Mouse (Mus musculus) hindbrain, embryonic 13.5 days (tissue): ENCODE measurements around the gene Dpep3. TPM values are rescaled to one million over a fixed set of nuclear protein-coding genes. Genes with fewer than 3 reads are reported as not detected.
"Not testable (repeated sequence)": the region's sequence is repeated elsewhere in the genome, so short reads cannot be mapped to it uniquely, and the experiment has no call there.

Experiments used
- ATAC-seq: fragments of 200-750 bp; cut with Nextera tagmentation; 2 replicates; pipeline ENCODE4 v1.8.0; 2017; ENCODE audit warnings: moderate TSS enrichment; ENCODE audit not compliant: low FRiP score
- H3K27ac ChIP-seq: fragments of 300-500 bp; sonication (generic); 2 replicates; pipeline ENCODE4 v1.5.1; 2015; ENCODE audit warnings: inconsistent platforms, mild to moderate bottlenecking, moderate library complexity
- H3K27me3 ChIP-seq: fragments of 300-500 bp; sonication (generic); 2 replicates; pipeline ENCODE4 v1.6.1; 2015; ENCODE audit warnings: mild to moderate bottlenecking, inconsistent platforms
- H3K36me3 ChIP-seq: fragments of 300-500 bp; sonication (generic); 2 replicates; pipeline ENCODE4 v1.6.1; 2015; ENCODE audit warnings: mild to moderate bottlenecking, inconsistent platforms
- H3K4me1 ChIP-seq: fragments of 300-500 bp; sonication (generic); replicated peaks from 2 replicates; pipeline ENCODE4 v1.6.1; 2015; ENCODE audit warnings: inconsistent platforms
- H3K4me2 ChIP-seq: fragments of 300-500 bp; sonication (generic); 2 replicates; pipeline ENCODE4 v1.6.1; 2015; ENCODE audit warnings: inconsistent platforms, mild to moderate bottlenecking, moderate library complexity
- H3K4me3 ChIP-seq: fragments of 300-500 bp; sonication (generic); 2 replicates; pipeline ENCODE4 v1.5.1; 2015; ENCODE audit warnings: mild to moderate bottlenecking, inconsistent platforms
- H3K9ac ChIP-seq: fragments of 300-500 bp; sonication (generic); 2 replicates; pipeline ENCODE4 v1.6.1; 2015; ENCODE audit warnings: mild to moderate bottlenecking, inconsistent platforms
- H3K9me3 ChIP-seq: fragments of 300-500 bp; sonication (generic); 2 replicates; pipeline ENCODE4 v1.6.1; 2016; ENCODE audit warnings: inconsistent platforms
- WGBS: fragments of 180-500 bp; shearing (Covaris S2); methylation state at CpG from one replicate; pipeline ENCODE4 v1.1.7; 2015; 5-methylcytosine and 5-hydroxymethylcytosine counted together
- polyA plus RNA-seq: library from polyadenylated mRNA; unstranded; fragments of >200 nt; fragmentation: Nextera tagmentation; extraction: Ambion mirVana; gene quantifications from 2 replicates; pipeline ENCODE4 v1.2.1, GENCODE M21; 2015

Dpep3 gene
- polyA plus RNA-seq, 1 experiment from 2014 or later = not detected

DNA sequence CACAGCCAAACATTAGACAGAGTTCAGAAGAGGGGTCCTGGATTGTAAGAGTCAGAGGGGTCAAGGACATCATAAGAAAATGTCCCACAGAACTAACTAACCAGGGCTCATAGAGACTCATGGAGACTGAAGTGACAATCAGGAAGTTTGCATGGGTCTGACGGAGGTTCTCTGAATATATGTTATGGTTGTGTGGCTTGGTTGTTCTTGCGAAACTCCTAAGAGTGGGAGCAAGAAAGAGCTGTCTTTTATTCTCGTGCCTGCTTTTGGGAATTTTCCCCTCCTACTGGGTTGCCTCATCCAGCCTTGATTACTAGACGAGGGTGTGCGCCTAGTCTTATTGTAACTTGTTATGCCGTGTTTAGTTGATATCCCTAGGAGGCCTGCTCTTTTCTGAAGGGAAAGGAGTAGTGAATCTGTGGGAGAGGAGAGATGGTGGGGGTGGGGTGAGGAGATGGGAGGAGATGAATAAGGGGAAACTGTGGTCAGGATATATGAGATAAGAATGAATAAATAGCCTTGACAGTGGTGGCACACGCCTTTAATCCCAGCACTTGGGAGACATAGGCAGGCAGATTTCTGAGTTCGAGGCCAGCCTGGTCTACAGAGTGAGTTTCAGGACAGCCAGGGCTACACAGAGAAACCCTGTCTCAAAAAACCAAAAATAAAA, 25.4 kb upstream of the Dpep3 start:
- H3K4me2 ChIP-seq = no peak overlapping the region
- no peaks in the 10 kb centered on the region for H3K27me3 ChIP-seq
- no peak overlapping the region for H3K4me3 ChIP-seq
- ATAC-seq = no peak
- WGBS = 77% methylated on average over 8 of the region's 8 CpGs
- peaks cover 4% of the 10 kb centered on the region; the same call in 1 of the 2 replicates for H3K36me3 ChIP-seq
- no peaks in the 10 kb centered on the region for H3K9me3 ChIP-seq
- H3K4me1 ChIP-seq = peaks cover 9% of the 10 kb centered on the region
- no peak overlapping the region for H3K27ac ChIP-seq
- no peak overlapping the region for H3K9ac ChIP-seq

GRCm38 (mm10) chr8:106001908-106002307, 22.7 kb upstream of the Dpep3 start:
- no peak for ATAC-seq
- H3K9ac ChIP-seq = no peak overlapping the region
- H3K4me2 ChIP-seq = no peak overlapping the region
- no peaks in the 10 kb centered on the region for H3K36me3 ChIP-seq
- no peak overlapping the region for H3K4me3 ChIP-seq
- H3K27ac ChIP-seq = no peak overlapping the region
- no peaks in the 10 kb centered on the region for H3K4me1 ChIP-seq
- 82% methylated on average over 4 of the region's 4 CpGs for WGBS
- no peaks in the 10 kb centered on the region for H3K27me3 ChIP-seq
- no peaks in the 10 kb centered on the region for H3K9me3 ChIP-seq

DNA sequence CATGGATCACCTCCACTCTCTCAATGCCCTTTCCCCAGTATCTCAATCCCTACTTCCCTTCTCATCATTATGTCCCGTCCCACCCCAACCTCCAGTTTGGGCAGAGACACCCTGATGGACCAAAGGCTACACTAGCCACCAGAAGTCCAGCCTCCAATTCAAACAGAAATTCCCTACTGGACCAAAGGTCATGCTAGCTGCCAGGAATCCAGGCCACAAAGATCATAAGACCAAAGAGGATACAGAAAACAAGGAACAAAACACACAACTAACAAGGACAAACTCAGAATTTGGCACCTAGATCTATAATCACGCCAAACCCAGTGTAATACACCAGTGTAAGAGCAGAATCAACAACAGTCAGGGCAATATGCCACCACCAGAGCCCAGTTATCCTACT, 19.7 kb upstream of the Dpep3 start:
- Histone ChIP-seq H3K4me2 (no peak overlapping the region), H3K9ac (no peak overlapping the region), H3K27me3 (no peaks in the 10 kb centered on the region), H3K4me3 (no peak overlapping the region), H3K36me3 (no peaks in the 10 kb centered on the region), H3K9me3 (no peaks in the 10 kb centered on the region), H3K27ac (no peak overlapping the region), H3K4me1 (no peaks in the 10 kb centered on the region)
- ATAC-seq = no peak
- 85% methylated on average over 2 of the region's 2 CpGs for WGBS

- no peak for ATAC-seq
- WGBS = 76% methylated on average over 7 of the region's 7 CpGs
These were observed 17.1 kb upstream of the Dpep3 start for GRCm38 (mm10) chr8:105996359-105996758.

DNA sequence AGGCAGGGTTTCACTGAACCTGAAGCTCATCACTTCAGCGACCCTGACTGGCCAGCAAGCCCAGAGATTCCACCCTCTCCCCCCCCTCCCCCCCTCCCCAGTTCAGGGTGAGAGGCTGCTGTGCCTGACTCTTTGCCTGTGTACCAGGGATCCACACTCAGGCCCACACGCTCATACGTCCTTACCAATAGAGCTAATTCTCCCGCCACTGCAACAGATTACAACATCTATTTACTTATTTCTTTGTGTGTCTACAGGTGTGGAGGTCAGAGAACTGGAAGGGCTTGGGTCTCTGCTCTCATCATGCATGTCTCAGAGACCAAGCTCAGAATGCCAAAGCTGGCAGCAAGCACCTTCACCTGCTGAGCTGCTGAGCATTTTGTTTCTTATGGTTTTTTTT, 14.0 kb upstream of the Dpep3 start:
- Histone ChIP-seq H3K4me3 (no peak overlapping the region), H3K4me1 (peaks cover 4% of the 10 kb centered on the region; the same call in 1 of the 2 replicates), H3K27ac (no peak overlapping the region), H3K36me3 (no peaks in the 10 kb centered on the region), H3K27me3 (peaks cover 10% of the 10 kb centered on the region; the same call in 1 of the 2 replicates), H3K9ac (no peak overlapping the region), H3K9me3 (no peaks in the 10 kb centered on the region), H3K4me2 (no peak overlapping the region)
- no peak for ATAC-seq
- 58% methylated on average over 4 of the region's 4 CpGs for WGBS

More at GRCm38 (mm10) chr8:105996359-105996758, 17.1 kb upstream of the Dpep3 start:
- Histone ChIP-seq H3K4me3 (no peak overlapping the region), H3K27me3 (no peaks in the 10 kb centered on the region), H3K27ac (no peak overlapping the region), H3K9ac (no peak overlapping the region), H3K9me3 (no peaks in the 10 kb centered on the region), H3K4me1 (no peaks in the 10 kb centered on the region), H3K4me2 (no peak overlapping the region), H3K36me3 (no peaks in the 10 kb centered on the region)

DNA sequence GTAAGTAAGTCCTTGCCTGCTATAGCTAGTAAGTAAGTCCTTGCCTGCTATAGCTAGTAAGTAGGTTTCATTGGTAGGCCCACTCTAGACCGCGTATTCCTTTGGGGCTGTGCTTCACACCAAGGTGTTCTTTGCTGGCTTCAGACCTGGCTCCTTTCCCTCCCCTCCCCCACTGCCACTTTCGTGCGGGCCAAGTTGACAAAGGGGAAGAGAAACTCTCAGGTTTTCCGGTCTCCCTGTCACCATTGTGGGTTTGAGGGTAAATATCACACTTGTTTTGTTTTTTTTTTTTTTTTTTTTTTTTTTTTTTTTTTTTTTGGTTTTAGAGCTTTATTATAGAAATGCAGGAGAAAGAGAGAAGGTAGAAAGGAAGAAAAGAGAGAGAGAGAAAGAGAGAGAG, 13.3 kb upstream of the Dpep3 start:
- no peak overlapping the region for H3K4me2 ChIP-seq
- no peak for ATAC-seq
- H3K27ac ChIP-seq = no peak overlapping the region; the same call in 1 of the 2 replicates
- 71% methylated on average over 5 of the region's 5 CpGs for WGBS
- H3K36me3 ChIP-seq = no peaks in the 10 kb centered on the region
- H3K9me3 ChIP-seq = no peaks in the 10 kb centered on the region
- peaks cover 10% of the 10 kb centered on the region; the same call in 1 of the 2 replicates for H3K27me3 ChIP-seq
- no peak overlapping the region for H3K4me3 ChIP-seq
- H3K9ac ChIP-seq = no peak overlapping the region
- H3K4me1 ChIP-seq = peaks cover 4% of the 10 kb centered on the region; the same call in 1 of the 2 replicates

DNA sequence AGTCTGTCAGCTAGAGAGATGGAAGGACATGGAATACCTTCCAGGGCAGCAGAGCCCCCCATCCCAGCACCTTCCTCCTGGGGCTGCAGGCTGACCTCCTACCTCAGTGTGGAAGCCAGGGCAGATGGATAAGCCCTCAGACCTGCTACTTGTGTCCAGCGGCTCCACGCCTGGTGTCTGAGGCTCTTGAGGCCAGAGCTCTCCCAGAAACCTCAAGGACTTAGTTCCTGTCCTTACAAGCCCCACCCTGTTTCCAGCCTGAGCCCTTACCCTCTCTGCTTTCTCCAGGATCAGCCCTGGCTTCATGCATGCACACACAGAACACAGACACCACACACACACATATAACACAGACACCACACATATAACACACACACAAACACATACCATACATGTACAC, 12.3 kb upstream of the Dpep3 start:
- 85% methylated on average over 2 of the region's 2 CpGs for WGBS
- no peak for ATAC-seq
- H3K36me3 ChIP-seq = no peaks in the 10 kb centered on the region

GRCm38 (mm10) chr8:105990856-105991387, 11.7 kb upstream of the Dpep3 start, which contains the start of gene Dus2:
Dus2 (plus strand) TSS chr8:105991337.
- no peak for ATAC-seq
- Histone ChIP-seq H3K4me2 (0 out of 2 replicates have a peak within 1 kb of the TSS, but pooled peaks have one; percentile 16), H3K9ac (no peak within 1 kb of the TSS), H3K4me3 (no peak within 1 kb of the TSS), H3K27me3 (peaks cover 10% of the 10 kb centered on the region; the same call in 1 of the 2 replicates), H3K9me3 (no peaks in the 10 kb centered on the region), H3K36me3 (no peaks in the 10 kb centered on the region), H3K27ac (no peak within 1 kb of the TSS), H3K4me1 (peaks cover 4% of the 10 kb centered on the region; the same call in 1 of the 2 replicates)
- 12% methylated on average over 15 of the region's 15 CpGs for WGBS

More for the DNA sequence above, 12.3 kb upstream of the Dpep3 start:
- Histone ChIP-seq H3K27ac (no peak overlapping the region), H3K4me2 (no peak overlapping the region), H3K9me3 (no peaks in the 10 kb centered on the region), H3K4me3 (no peak overlapping the region), H3K27me3 (peaks cover 10% of the 10 kb centered on the region; the same call in 1 of the 2 replicates), H3K4me1 (peaks cover 4% of the 10 kb centered on the region; the same call in 1 of the 2 replicates), H3K9ac (no peak overlapping the region)

GRCm38 (mm10) chr8:105988546-105988945, 9.3 kb upstream of the Dpep3 start:
- no peaks in the 10 kb centered on the region for H3K9me3 ChIP-seq
- no peak overlapping the region for H3K4me3 ChIP-seq
- no peak overlapping the region for H3K9ac ChIP-seq
- H3K4me1 ChIP-seq = peaks cover 4% of the 10 kb centered on the region; the same call in 1 of the 2 replicates
- H3K27me3 ChIP-seq = peaks cover 10% of the 10 kb centered on the region; the same call in 1 of the 2 replicates
- ATAC-seq = no peak
- no peak overlapping the region for H3K4me2 ChIP-seq
- no peaks in the 10 kb centered on the region for H3K36me3 ChIP-seq
- WGBS = 88% methylated on average over 11 of the region's 11 CpGs
- no peak overlapping the region for H3K27ac ChIP-seq

DNA sequence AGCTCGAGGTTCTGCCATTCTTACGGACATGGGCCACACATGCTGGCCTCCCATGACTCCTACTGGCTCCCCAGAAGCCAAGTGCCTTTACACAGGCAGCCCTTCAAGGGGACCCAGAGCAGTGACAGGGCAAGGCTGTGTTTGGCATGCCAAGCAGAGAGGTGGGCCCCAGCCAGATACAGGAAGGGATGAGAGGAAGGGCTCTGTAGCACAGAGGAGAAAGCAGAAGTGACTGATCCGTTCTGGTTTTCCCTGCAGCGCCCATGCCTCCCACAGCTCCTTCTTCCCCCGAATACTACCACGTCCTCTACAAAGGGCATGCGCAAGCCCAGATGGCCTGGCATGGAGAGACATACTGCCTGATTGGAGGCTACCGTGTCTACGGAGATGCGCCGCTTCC, 4.2 kb upstream of the Dpep3 start:
- 86% methylated on average over 10 of the region's 11 CpGs for WGBS
- not testable (repeated sequence) for ATAC-seq, H3K36me3 ChIP-seq, H3K4me2 ChIP-seq, H3K27ac ChIP-seq, H3K27me3 ChIP-seq, H3K4me3 ChIP-seq, H3K9ac ChIP-seq, H3K4me1 ChIP-seq, H3K9me3 ChIP-seq

DNA sequence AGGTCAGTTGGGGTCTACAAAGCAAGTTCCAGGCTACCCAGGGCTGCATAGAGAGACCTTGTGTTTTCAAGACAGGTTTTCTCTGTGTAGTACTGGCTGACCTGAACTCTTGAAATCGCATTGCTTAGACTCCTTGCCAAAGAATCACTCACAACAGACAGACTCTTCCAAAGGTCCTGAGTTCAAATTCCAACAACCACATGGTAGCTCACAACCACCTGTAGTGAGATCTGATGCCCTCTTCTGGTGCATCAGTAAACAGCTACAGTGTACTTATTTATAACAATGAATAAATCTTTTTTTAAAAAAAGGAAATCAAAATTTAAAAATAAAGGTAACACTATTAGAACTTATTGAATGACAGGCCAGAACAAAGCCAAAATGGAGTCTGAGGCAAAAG, 1.9 kb upstream of the Dpep3 start:
- no peaks in the 10 kb centered on the region for H3K36me3 ChIP-seq
- no peak overlapping the region for H3K4me3 ChIP-seq
- no peaks in the 10 kb centered on the region for H3K9me3 ChIP-seq
- no peak overlapping the region for H3K27ac ChIP-seq
- H3K9ac ChIP-seq = no peak overlapping the region
- 94% methylated on average over 1 of the region's 1 CpGs for WGBS
- no peak for ATAC-seq
- no peaks in the 10 kb centered on the region for H3K4me1 ChIP-seq
- H3K27me3 ChIP-seq = no peaks in the 10 kb centered on the region
- no peak overlapping the region for H3K4me2 ChIP-seq

DNA sequence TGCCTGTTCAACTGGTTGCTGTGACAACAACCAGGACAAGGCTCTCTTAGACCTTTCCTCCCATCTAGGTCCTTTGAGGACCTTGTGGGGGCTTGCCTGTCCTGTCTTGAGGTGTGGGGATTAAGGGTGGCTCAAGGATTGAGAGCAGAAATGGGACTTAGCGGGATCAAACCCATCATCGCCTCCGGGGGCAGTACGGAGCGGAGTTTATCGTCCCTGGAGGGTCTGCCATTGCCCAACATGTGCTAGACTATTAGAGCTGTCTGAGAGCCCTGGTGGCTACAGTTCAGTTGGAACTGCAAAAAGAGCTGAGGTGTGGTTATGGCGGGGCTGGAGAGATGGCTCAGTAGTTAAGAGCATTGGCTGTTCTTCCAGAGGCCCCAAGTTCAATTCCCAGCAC, 3.9 kb downstream of the Dpep3 start:
- H3K9ac ChIP-seq = no peak overlapping the region
- WGBS = 65% methylated on average over 7 of the region's 7 CpGs
- no peaks in the 10 kb centered on the region for H3K27me3 ChIP-seq
- H3K4me3 ChIP-seq = no peak overlapping the region
- no peak for ATAC-seq
- H3K36me3 ChIP-seq = no peaks in the 10 kb centered on the region
- H3K4me1 ChIP-seq = no peaks in the 10 kb centered on the region
- no peak overlapping the region for H3K27ac ChIP-seq
- H3K9me3 ChIP-seq = no peaks in the 10 kb centered on the region
- H3K4me2 ChIP-seq = no peak overlapping the region
